31 mouse cellular contexts compared by ENCODE assay signal in the genomic region with DNA sequence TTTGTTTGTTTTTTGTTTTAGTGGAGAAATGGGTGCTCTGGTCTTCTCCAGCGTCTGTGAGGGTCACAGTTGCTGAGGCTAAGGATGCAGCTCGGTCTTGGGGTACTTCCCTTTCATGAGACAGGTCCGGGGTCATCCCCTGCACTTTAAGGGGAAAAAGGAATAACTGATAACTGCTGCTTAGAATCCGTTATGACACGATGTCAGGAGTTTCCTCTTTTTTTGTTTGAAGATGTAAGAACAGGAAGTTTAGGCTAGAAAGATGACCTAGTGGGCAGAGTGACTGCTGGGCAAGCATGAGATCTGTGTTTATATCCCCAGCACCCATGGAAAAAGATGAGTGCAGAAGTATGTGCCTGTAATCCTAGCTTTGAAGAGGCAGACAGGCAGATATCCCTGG. TPM values are rescaled to one million over a fixed set of nuclear protein-coding genes. Genes with fewer than 3 reads are reported as not detected.
A peak's percentile ranks its signal among the peaks of the same experiment; 100 is the strongest.
DNase-seq lines count a peak whose midpoint lies in the region; ATAC-seq and TF ChIP-seq lines count a peak whose summit lies in the region.
"Had no signal": no experiment of that assay in that cellular context is flagged by ENCODE, and none has a peak within 500 bp of the region (broad histone marks: within the 10 kb centered on the region; RNA-seq: fewer than 3 reads in every experiment).

No protein-coding gene starts in this region.

- peaks cover 19 to 24% of the 10 kb centered on the region in 2 experiments for H3K4me1 ChIP-seq in MEL (ENCODE audit: control insufficient read depth in 1 of 2, insufficient read depth in 2 of 2, low read length in 2 of 2)
- H3K4me1 ChIP-seq in cerebellum, adult 2 months (ENCODE audit: control insufficient read depth, insufficient read depth, low read length) = no peaks in the 10 kb centered on the region
- no peaks in the 10 kb centered on the region for H3K4me1 ChIP-seq in midbrain, embryonic 14.5 days (ENCODE audit: control insufficient read depth, insufficient read depth, low read length)
- H3K4me1 ChIP-seq: embryonic facial prominence, embryonic 10.5 days; embryonic facial prominence, embryonic 15.5 days; forebrain, embryonic 12.5 days; heart, embryonic 13.5 days; hindbrain, embryonic 10.5 days; hindbrain, embryonic 15.5 days; limb, embryonic 13.5 days; midbrain, embryonic 15.5 days; neural tube, embryonic 12.5 days; stomach, embryonic 15.5 days had no signal

- peak overlapping the region; percentile 1; the same call in 1 of the 2 replicates for H3K9ac ChIP-seq in MEL (ENCODE audit: control insufficient read depth, low read depth, low read length, poor library complexity, severe bottlenecking)
- H3K9ac ChIP-seq in midbrain, embryonic 14.5 days (replicated peaks; ENCODE audit: low read length) = no peak overlapping the region
- H3K9ac ChIP-seq: embryonic facial prominence, embryonic 15.5 days; forebrain, embryonic 12.5 days; forebrain, postnatal 0 days; heart, embryonic 13.5 days; hindbrain, embryonic 15.5 days; limb, embryonic 13.5 days; midbrain, embryonic 15.5 days; neural tube, embryonic 12.5 days; stomach, embryonic 15.5 days had no signal

- WGBS in cerebellum, adult 2 months = 90% methylated on average over 5 of the region's 5 CpGs
- whole genome bisulfite sequencing in midbrain, embryonic 14.5 days = 95% methylated on average over 5 of the region's 5 CpGs

- no peak for TF ChIP-seq CTCF in MEL (IDR thresholded peaks at IDR 0.05 in 2 of 3, conservative IDR thresholded peaks at IDR 0.05 in 1 of 3; ENCODE audit: control insufficient read depth in 1 of 3, insufficient read depth in 1 of 3, low read depth in 2 of 3, low read length in 3 of 3, poor library complexity in 1 of 3, severe bottlenecking in 1 of 3)
- no peak for TF ChIP-seq CTCF in cerebellum, adult 2 months (IDR thresholded peaks at IDR 0.05; ENCODE audit: borderline replicate concordance, insufficient read depth, low read depth, low read length)

- H3K27ac ChIP-seq in MEL (ENCODE audit: control insufficient read depth, low read depth, low read length) = peak overlapping the region; percentile 80
- H3K27ac ChIP-seq in cerebellum, adult 2 months (ENCODE audit: insufficient read depth, low read length) = no peak overlapping the region
- H3K27ac ChIP-seq in midbrain, embryonic 14.5 days (replicated peaks; ENCODE audit: low read depth, low read length) = no peak overlapping the region
- H3K27ac ChIP-seq: embryonic facial prominence, embryonic 10.5 days; embryonic facial prominence, embryonic 15.5 days; forebrain, embryonic 12.5 days; heart, adult 2 months; heart, embryonic 13.5 days; hindbrain, embryonic 10.5 days; hindbrain, embryonic 15.5 days; kidney, postnatal 0 days; limb, embryonic 13.5 days; midbrain, embryonic 15.5 days; neural tube, embryonic 12.5 days; stomach, embryonic 15.5 days had no signal

- H3K79me2 ChIP-seq in MEL (ENCODE audit: control insufficient read depth, insufficient read depth, low read length, poor library complexity) = no peaks in the 10 kb centered on the region; the same call in 1 of the 2 replicates

- ATAC-seq in hematopoietic stem cell, adult 5-6 weeks (replicated peaks in 1 of 2; ENCODE audit: insufficient read depth in 1 of 2, low FRiP score in 2 of 2, low TSS enrichment in 1 of 2, low read depth in 1 of 2, poor library complexity in 2 of 2, severe bottlenecking in 2 of 2) = peak; percentile 58 to 68
- ATAC-seq in midbrain, embryonic 14.5 days (ENCODE audit: low FRiP score, low TSS enrichment) = no peak
- ATAC-seq: forebrain, postnatal 0 days; midbrain, embryonic 15.5 days; Patski had no signal

- H3K36me3 ChIP-seq in MEL (ENCODE audit: control insufficient read depth in 1 of 2, insufficient read depth in 2 of 2, low read length in 2 of 2) = peaks cover 48 to 67% of the 10 kb centered on the region in 2 experiments
- peaks cover 87% of the 10 kb centered on the region for H3K36me3 ChIP-seq in midbrain, embryonic 14.5 days (ENCODE audit: control insufficient read depth, insufficient read depth, low read length)

- TF ChIP-seq RAD21 in MEL (IDR thresholded peaks at IDR 0.05; ENCODE audit: low read depth, low read length) = no peak

- H3K4me3 ChIP-seq in MEL (ENCODE audit: control insufficient read depth in 1 of 2, insufficient read depth in 1 of 2, low read depth in 2 of 2, low read length in 2 of 2) = no peak overlapping the region
- H3K4me3 ChIP-seq in cerebellum, adult 2 months (replicated peaks; ENCODE audit: insufficient read depth, low read depth, low read length) = no peak overlapping the region
- no peak overlapping the region for H3K4me3 ChIP-seq in midbrain, embryonic 14.5 days (replicated peaks; ENCODE audit: low read depth, low read length)
- H3K4me3 ChIP-seq: embryonic facial prominence, embryonic 10.5 days; embryonic facial prominence, embryonic 15.5 days; forebrain, embryonic 12.5 days; heart, adult 2 months; heart, embryonic 13.5 days; hindbrain, embryonic 10.5 days; hindbrain, embryonic 15.5 days; limb, embryonic 13.5 days; midbrain, embryonic 15.5 days; neural tube, embryonic 12.5 days; stomach, embryonic 15.5 days had no signal

- TF ChIP-seq POLR2A in MEL (IDR thresholded peaks at IDR 0.05; ENCODE audit: control insufficient read depth in 1 of 2, insufficient read depth in 1 of 2, low read depth in 1 of 2, low read length in 2 of 2, poor library complexity in 1 of 2) = peak in 1 of 2 experiments; percentile 38; a peak in 1 of 4 replicates
- no peak for TF ChIP-seq POLR2A in cerebellum, adult 2 months (IDR thresholded peaks at IDR 0.05; ENCODE audit: borderline replicate concordance, insufficient read depth, low read length)

- DNase-seq in 416B (ENCODE audit: low read depth) = peak; percentile 73
- DNase-seq in MEL (ENCODE audit: low read depth, low spot score) = peak; percentile 89
- peak; percentile 15 for DNase-seq in naive thymus-derived CD4-positive, alpha-beta T cell, adult 2 months (ENCODE audit: low read depth)
- DNase-seq in cerebellum, adult 2 months = no peak
- DNase-seq in midbrain, embryonic 14.5 days = no peak
- no peak for DNase-seq in kidney, adult 11 months
- DNase-seq: adrenal gland, postnatal 14 days; cerebellum, adult 18-20 months; cerebellum, postnatal 14 days; forebrain, postnatal 0 days; gastrocnemius, postnatal 14 days; heart, adult 2 months; heart, postnatal 10 days; kidney, adult 8-10 months; kidney, postnatal 4 days; layer of hippocampus, adult 9-11 months; lung, postnatal 36 days had no signal

- no peaks in the 10 kb centered on the region for H3K27me3 ChIP-seq in MEL (ENCODE audit: control insufficient read depth in 1 of 2, insufficient read depth in 2 of 2, low read length in 2 of 2)
- no peaks in the 10 kb centered on the region for H3K27me3 ChIP-seq in cerebellum, adult 2 months (ENCODE audit: control insufficient read depth, insufficient read depth, low read length)
- no peaks in the 10 kb centered on the region for H3K27me3 ChIP-seq in midbrain, embryonic 14.5 days (ENCODE audit: control insufficient read depth, insufficient read depth, low read length)
- H3K27me3 ChIP-seq: embryonic facial prominence, embryonic 15.5 days; forebrain, embryonic 12.5 days; heart, embryonic 13.5 days; hindbrain, embryonic 15.5 days; limb, embryonic 13.5 days; midbrain, embryonic 15.5 days; neural tube, embryonic 12.5 days; Patski; stomach, embryonic 15.5 days had no signal

- no peaks in the 10 kb centered on the region for H3K9me3 ChIP-seq in MEL (replicated peaks; ENCODE audit: insufficient read depth, low read length)
- H3K9me3 ChIP-seq in midbrain, embryonic 14.5 days (ENCODE audit: control insufficient read depth, low read length) = no peaks in the 10 kb centered on the region
- H3K9me3 ChIP-seq: embryonic facial prominence, embryonic 10.5 days; embryonic facial prominence, embryonic 15.5 days; forebrain, embryonic 12.5 days; heart, embryonic 13.5 days; hindbrain, embryonic 10.5 days; hindbrain, embryonic 15.5 days; limb, embryonic 13.5 days; midbrain, embryonic 15.5 days; neural tube, embryonic 12.5 days; stomach, embryonic 15.5 days had no signal

- peak; percentile 87 to 89 for TF ChIP-seq EP300 in MEL (IDR thresholded peaks at IDR 0.05; ENCODE audit: low read depth in 1 of 2, low read length in 2 of 2)

- no peak overlapping the region for H3K4me2 ChIP-seq in midbrain, embryonic 14.5 days (ENCODE audit: low read length)
- H3K4me2 ChIP-seq: embryonic facial prominence, embryonic 15.5 days; forebrain, embryonic 12.5 days; heart, embryonic 13.5 days; hindbrain, embryonic 15.5 days; limb, embryonic 13.5 days; liver, embryonic 11.5 days; midbrain, embryonic 15.5 days; neural tube, embryonic 12.5 days; stomach, embryonic 15.5 days had no signal

TF ChIP-seq in MEL, 35 proteins besides CTCF, POLR2A, EP300 and RAD21 (continues in another document):
- TF ChIP-seq USF2 (IDR thresholded peaks at IDR 0.05; ENCODE audit: borderline replicate concordance in 1 of 2, insufficient read depth in 1 of 2, low read depth in 1 of 2, low read length in 2 of 2) (no peak), TCF12 (IDR thresholded peaks at IDR 0.05; ENCODE audit: low read depth, low read length) (peak; percentile 41; the same call in 1 of the 2 replicates), NELFE (IDR thresholded peaks at IDR 0.05; ENCODE audit: low read depth, low read length) (no peak), MAFK (IDR thresholded peaks at IDR 0.05; ENCODE audit: borderline replicate concordance, low read depth, low read length) (no peak), MYB (IDR thresholded peaks at IDR 0.05; ENCODE audit: low read depth, low read length) (peak; percentile 94), E2F4 (IDR thresholded peaks at IDR 0.05; ENCODE audit: borderline replicate concordance, low read depth, low read length) (no peak), POLR2AphosphoS2 (IDR thresholded peaks at IDR 0.05; ENCODE audit: low read length) (no peak), GABPA (IDR thresholded peaks at IDR 0.05; ENCODE audit: low read depth, low read length) (no peak), MAZ (IDR thresholded peaks at IDR 0.05; ENCODE audit: low read depth, low read length) (no peak), MAX (IDR thresholded peaks at IDR 0.05; ENCODE audit: low read length) (peak; percentile 38; the same call in 1 of the 2 replicates), MEF2A (IDR thresholded peaks at IDR 0.05; ENCODE audit: extremely low read depth, insufficient replicate concordance, low read depth, low read length, poor library complexity, severe bottlenecking) (no peak), ZC3H11A (IDR thresholded peaks at IDR 0.05; ENCODE audit: low read depth, low read length) (no peak), ELF1 (IDR thresholded peaks at IDR 0.05; ENCODE audit: low read depth, low read length) (peak; percentile 45; the same call in 1 of the 2 replicates), TBP (IDR thresholded peaks at IDR 0.05; ENCODE audit: low read depth, low read length) (0 out of 2 replicates have a peak, but pooled peaks have one; percentile 35)

RNA-seq across cellular contexts. Expression of gene Sltm, which starts 42.6 kb away (rescaled TPM):
- 44.0 and 54.6 TPM in 2 replicates for total RNA-seq in MEL (2012; rRNA removed)
- polyA plus RNA-seq in MEL (2012; ENCODE audit: insufficient read depth in 1 of 2, insufficient read length in 2 of 2, low read depth in 1 of 2, low replicate concordance in 2 of 2, missing spikeins in 1 of 2) = 10 to 100 TPM; 62.3 to 70.0 TPM
- 127 and 133 TPM in 2 replicates for total RNA-seq in hematopoietic stem cell, adult 5-6 weeks (2017)
- polyA plus RNA-seq in cerebellum, adult 2 months (2012; rRNA removed) = 51.4 and 52.7 TPM in 2 replicates
- polyA plus RNA-seq in midbrain, embryonic 14.5 days (2014; fragmentation: Nextera tagmentation; extraction: Ambion mirVana) = 61.8 and 65.5 TPM in 2 replicates

Comparison
In these comparisons a context has a peak if more than half of its experiments do, and no peak if none do; other contexts are left out.
1. DNase-seq: peak in 416B (single experiment), MEL (single experiment) and naive thymus-derived CD4-positive, alpha-beta T cell, adult 2 months (single experiment); none in cerebellum, adult 2 months (0 of 2), midbrain, embryonic 14.5 days (single experiment) and kidney, adult 11 months (single experiment).